Mouse (Mus musculus) adrenal gland, adult 18-20 months (tissue): Measurements from ENCODE around the gene Il2rb. TPM values are rescaled to one million over a fixed set of nuclear protein-coding genes. Genes with fewer than 3 reads are reported as not detected.

Experiments
- DNase-seq, 2 experiments: peaks; one replicate each; pipeline ENCODE4 v3.0.0; 2021 to 2022; ENCODE audit warnings: low spot score in 2 of 2
- total RNA-seq, 2 experiments: library from RNA; stranded (reverse); gene quantifications; 1 replicate in 1 of 2; 2 replicates in 1 of 2; pipeline ENCODE4 v1.2.3; 2021

Gene Il2rb
- total RNA-seq, 2 experiments from 2014 or later = 1.1 to 2.5 TPM

- no peak for DNase-seq
These were observed 11.8 kb downstream of the Il2rb start for GRCm38 (mm10) chr15:78483311-78483710.

- no peak for DNase-seq
These were observed 12.6 kb downstream of the Il2rb start for GRCm38 (mm10) chr15:78482518-78482917.

DNA sequence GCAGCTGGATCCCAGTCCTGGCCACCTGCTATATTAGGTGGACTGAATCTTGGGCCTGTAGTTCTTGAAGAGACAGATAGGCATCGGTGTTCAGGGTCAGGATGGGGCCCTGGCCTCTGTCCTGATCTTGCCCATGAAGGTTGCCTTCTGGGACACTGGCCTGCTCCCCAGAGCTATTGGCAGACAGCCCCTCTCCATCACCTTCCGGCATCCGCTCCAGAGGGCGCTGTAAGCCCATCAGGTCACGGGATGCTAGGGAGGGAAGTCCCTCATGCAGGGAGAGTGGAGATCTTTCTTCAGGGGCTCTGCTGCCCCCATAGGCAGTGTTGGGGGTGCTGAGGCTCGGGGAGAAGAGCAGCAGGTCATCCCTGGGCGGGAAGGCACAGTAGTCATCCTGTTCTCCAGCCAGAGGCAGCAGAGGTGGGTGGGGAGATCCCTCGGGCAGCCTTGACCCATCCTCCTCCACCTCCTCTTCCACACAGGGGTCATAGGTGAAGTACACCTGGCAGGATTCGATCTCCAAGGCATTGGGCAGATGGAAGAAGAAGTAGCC is 13.5 kb downstream of the Il2rb start:
- DNase-seq = no peak

- no peak for DNase-seq
These were observed 14.1 kb downstream of the Il2rb start for GRCm38 (mm10) chr15:78480991-78481390.

DNA sequence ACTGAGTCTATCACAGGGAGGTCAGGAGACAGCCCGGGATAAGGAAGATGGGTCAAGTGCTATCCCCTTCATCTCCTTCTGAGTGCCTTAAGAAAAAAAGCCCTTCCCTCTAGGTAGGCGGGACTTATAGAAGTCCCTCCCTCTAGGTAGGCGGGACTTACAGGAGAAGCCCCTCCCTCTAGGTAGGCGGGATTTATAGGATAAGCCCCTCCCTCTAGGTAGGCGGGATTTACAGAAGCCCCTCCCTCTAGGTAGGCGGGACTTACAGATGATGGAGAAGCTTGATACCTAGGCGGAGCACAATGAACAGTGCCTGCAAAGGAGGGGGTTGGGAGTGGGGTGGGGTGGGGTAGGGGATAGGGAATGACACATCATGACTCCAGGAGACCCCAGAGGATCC is 15.0 kb downstream of the Il2rb start:
- DNase-seq = no peak

DNA sequence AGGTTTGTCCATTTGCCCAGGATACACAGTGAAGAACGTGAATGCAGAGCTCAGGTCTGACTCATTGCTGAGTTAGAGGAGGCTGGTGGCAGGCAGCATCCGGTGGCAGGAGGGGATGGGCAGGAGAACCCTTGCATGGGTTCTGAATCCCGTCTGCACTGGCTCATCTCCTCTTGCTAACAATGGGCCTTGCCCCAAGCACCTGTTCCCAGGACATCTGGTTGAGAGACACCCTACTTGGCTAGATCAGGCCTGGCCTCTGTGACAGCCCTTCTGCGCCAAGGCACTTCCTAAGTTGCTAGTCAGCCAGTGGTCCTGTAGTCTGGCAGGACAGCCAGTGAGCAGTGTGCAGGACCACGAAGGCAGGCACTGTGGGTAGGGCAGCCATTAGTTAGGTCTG is 15.6 kb downstream of the Il2rb start:
- DNase-seq = no peak

- DNase-seq = no peak
These were observed 17.0 kb downstream of the Il2rb start for GRCm38 (mm10) chr15:78478073-78478472.

GRCm38 (mm10) chr15:78476878-78477277 is 18.2 kb downstream of the Il2rb start:
- DNase-seq = no peak

DNA sequence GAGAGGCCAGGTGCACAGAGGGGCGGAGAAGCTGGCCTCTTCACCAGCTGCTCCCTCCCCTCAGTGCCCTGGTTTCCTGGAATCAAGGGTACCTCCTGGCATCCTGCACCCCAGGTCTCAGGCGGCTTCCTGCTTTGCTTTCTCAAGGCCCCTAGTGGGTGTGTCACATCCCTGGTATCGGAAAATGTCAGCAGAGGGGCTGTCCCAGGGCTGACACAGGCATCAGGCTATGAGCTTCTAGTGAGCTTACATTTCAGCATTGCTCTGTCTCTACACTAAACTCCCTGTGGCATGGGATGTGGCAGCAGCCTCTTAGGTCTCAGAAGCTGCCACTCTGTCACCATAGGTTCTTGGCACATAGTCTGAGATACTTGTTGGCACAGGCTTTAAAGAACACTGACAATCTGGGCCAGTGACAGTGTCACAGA is 19.5 kb downstream of the Il2rb start:
- no peak for DNase-seq

DNA sequence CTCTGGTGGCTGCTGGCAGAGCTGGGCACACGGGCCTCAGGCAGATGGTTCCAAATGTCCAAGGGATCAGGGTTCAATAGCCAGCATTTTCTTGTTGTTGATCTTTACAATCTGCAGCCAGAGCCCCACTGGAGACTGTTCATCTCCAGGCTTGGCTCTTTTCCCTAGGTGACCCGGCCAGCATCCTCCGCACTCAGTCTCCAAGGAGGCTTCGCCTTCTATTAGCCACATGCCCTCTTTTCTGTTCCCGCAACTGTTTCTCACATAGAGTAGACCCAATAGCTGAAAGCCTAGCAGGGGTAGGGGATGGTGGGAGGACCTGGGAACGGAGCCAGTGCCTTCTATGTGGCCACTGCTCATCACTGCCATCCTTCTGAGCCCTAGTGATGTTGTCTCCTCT is 21.6 kb downstream of the Il2rb start:
- DNase-seq = no peak

DNA sequence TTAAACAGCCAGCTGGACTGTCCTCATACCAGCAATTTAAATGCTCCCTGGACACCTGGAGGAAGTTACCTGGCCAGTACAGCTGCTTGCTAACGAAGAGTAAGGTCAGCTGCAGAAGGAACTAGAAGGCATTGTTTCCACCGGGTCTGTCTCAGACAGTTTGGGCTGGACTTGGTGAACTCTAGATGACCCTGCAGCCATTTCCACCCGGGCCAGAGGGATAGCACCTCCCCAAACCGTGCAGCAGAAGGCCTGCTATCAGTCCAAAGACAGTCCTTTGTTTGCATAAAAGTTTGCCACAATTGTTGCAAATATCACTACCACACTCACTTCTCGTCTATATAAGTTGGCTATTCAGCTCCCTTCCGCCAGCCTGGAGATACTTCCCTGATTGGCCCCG is 23.2 kb downstream of the Il2rb start:
- DNase-seq = no peak

- DNase-seq = no peak
These were observed 24.4 kb downstream of the Il2rb start for GRCm38 (mm10) chr15:78470495-78471276.

DNA sequence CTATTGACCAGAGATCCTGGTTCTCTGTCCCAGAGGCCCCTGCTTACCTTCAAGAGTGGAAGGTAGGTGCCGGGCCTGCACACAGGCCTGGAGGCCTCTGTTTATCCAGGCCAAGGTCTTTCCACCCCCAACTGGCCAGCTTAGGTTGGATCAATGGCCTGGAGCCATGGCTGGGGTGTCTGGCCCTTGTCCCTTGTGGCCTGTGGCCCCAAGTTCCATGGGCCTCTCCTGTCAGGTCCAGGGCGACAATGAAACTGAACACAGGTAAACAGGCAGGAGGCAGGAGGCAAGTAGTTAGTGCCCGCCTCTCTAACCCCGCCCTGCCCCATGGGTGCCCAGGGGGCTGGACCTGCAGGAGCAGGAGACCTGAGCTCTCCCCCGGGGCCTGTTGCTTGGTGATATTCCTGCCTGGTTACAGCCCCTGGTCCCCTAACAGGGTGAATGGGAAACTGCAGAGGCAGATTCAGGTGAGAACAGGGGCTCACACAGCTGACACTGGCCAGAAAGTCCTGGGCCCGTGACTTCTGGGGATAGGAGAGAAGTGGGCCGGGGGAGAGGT is 26.6 kb downstream of the Il2rb start, which contains the start of gene Tmprss6:
Tmprss6 (minus strand) TSS at position 256 of the 559 bp plus-strand sequence.
- no peak for DNase-seq

- DNase-seq = no peak
These were observed 27.5 kb downstream of the Il2rb start for GRCm38 (mm10) chr15:78467570-78467969.

DNA sequence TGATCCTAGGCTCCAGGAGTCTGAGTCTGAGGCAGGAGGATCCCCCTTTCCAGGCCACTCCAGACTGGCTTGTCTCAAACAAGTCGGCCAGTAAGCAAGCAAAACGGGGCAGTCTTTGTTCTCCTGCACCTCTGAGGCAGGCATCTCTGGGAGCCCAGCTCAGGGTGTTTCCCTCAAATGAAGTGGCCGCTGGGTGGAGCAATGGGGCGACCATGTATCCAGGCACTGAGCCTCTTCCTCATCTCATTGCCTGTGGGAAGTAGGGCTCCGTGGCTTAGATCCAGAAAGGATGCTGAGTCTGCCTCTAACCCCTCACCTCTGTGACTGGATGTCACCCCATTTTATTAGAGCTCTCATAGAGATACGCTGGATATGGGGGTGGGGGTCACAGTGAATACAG is 28.3 kb downstream of the Il2rb start:
- DNase-seq = no peak

GRCm38 (mm10) chr15:78462981-78463380 is 32.1 kb downstream of the Il2rb start:
- no peak for DNase-seq

DNA sequence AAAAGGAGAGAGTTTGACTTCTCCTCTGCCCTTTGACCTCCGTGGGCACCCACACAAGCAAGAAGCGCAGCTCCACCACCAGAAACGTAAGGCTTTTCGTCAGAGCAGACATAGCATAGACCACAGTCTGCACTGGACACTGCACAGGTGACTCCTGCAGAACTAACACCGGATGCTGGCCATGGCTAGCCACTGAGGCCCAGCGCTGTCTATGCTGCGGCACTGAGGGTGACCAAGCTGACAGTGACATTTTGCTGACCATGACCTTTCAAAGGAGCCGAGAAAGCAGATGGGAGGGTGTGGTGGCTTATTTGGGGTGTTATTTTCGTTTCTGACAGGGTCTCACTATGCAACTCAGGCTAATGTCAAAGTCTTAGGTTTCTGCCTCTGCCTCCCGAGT is 37.9 kb downstream of the Il2rb start:
- DNase-seq = no peak

- DNase-seq = no peak
These were observed 39.0 kb downstream of the Il2rb start for GRCm38 (mm10) chr15:78456051-78456450.

DNA sequence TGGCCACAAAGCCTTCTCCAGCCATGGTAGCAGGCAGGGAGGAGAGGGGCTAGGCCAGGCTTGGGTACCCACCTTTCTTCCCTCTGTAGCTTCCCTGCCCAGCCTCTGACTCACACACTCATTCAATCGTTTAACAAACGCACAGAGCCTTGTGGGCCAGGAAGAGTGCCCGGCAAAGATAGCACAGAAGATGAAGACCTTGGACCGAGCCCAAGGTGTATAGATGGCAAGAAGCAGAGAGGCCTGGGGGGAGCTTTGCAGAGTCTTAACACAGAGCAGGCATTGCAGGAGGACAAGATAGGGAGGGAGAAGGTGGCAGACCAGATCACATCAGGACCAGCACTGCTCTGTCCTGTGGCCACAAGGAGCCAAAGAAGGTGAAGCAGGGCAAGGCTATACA is 39.9 kb downstream of the Il2rb start:
- no peak for DNase-seq

GRCm38 (mm10) chr15:78452929-78453328 is 42.1 kb downstream of the Il2rb start:
- DNase-seq = no peak

DNA sequence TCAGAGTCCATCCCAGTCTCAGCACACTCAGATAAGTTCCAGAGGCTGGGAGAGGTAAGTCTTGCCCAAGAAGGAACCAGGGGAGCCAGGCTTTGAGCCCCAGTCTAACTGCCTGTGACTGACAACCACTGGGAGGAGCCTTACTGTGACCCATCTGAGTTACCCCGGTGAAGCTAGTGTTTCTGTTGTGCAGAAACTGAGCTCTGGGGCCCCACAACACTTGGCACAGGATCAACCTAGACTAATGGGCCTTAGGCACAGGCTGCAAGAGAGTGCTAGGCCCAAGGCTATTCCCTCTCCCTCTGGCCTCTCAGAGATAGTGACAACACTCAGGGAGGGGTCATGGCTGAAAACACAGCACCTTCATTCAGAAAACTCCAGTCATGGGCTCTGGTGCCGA is 43.9 kb downstream of the Il2rb start:
- DNase-seq = no peak

- no peak for DNase-seq
These were observed 44.7 kb downstream of the Il2rb start for GRCm38 (mm10) chr15:78450419-78450768.
